Mouse (Mus musculus) liver, adult 2 months (tissue): ENCODE data around the gene Ephx3.

ENCODE experiments used
- CTCF ChIP-seq: fragments of 200-500 bp; IDR thresholded peaks from 2 replicates; pipeline ENCODE4 v1.5.1; 2011; ENCODE audit warnings: low read depth, low read length, control low read depth
- POLR2A ChIP-seq: fragments of 200-500 bp; IDR thresholded peaks from 2 replicates; pipeline ENCODE4 v1.6.1; 2011; ENCODE audit warnings: low read length, control low read depth; ENCODE audit not compliant: insufficient read depth; ENCODE audit errors: extremely low read depth

GRCm38 (mm10) chr17:32199796-32200195 is 10.4 kb upstream of the Ephx3 start:
- TF ChIP-seq CTCF = no peak
- TF ChIP-seq POLR2A = no peak
